Mouse (Mus musculus) bone marrow, adult 2 months (tissue): ENCODE measurements at regions not wholly inside any gene's neighbourhood (a gene's known extent, or its start where the extent isn't known, plus 50 kb on each side); places are given as distances from the start of the nearest gene placed in this dataset.

Source experiments
- CTCF ChIP-seq: fragments of 200-500 bp; IDR thresholded peaks from 2 replicates; pipeline ENCODE4 v1.5.1; 2011; ENCODE audit warnings: low read length, control low read depth; ENCODE audit not compliant: control insufficient read depth, insufficient read depth
- POLR2A ChIP-seq: fragments of 200-500 bp; IDR thresholded peaks from 2 replicates; pipeline ENCODE4 v1.6.1; 2011; ENCODE audit warnings: low read depth, mild to moderate bottlenecking, control low read depth, low read length, borderline replicate concordance; ENCODE audit not compliant: control insufficient read depth

- no peak for TF ChIP-seq CTCF
- no peak for TF ChIP-seq POLR2A
Observed at GRCm38 (mm10) chr1:13840309-13840622, 2252.9 kb downstream of the 4930444P10Rik start.
